Mouse (Mus musculus) small intestine, adult 2 months (tissue): ENCODE measurements around the gene Faf1. TPM values are rescaled to one million over a fixed set of nuclear protein-coding genes. Genes with fewer than 3 reads are reported as not detected.

Source experiments
- H3K27ac ChIP-seq: fragments of 200-500 bp; 2 replicates; pipeline ENCODE4 v1.5.1; 2012; ENCODE audit warnings: low read depth, low read length, control low read depth, inconsistent platforms; ENCODE audit not compliant: insufficient read depth
- H3K27me3 ChIP-seq: fragments of 200-500 bp; 2 replicates; pipeline ENCODE4 v1.6.1; 2012; ENCODE audit warnings: mild to moderate bottlenecking, moderate library complexity, low read length, inconsistent platforms; ENCODE audit not compliant: control insufficient read depth, insufficient read depth
- H3K36me3 ChIP-seq: fragments of 200-500 bp; 2 replicates; pipeline ENCODE4 v1.6.1; 2012; ENCODE audit warnings: mild to moderate bottlenecking, low read length, control low read depth, inconsistent platforms; ENCODE audit not compliant: control insufficient read depth, insufficient read depth
- H3K4me1 ChIP-seq: fragments of 200-500 bp; 2 replicates; pipeline ENCODE4 v1.6.1; 2012; ENCODE audit warnings: low read length, inconsistent platforms, mixed read lengths; ENCODE audit not compliant: control insufficient read depth, insufficient read depth, insufficient read length
- H3K4me3 ChIP-seq: fragments of 200-500 bp; 2 replicates; pipeline ENCODE4 v1.5.1; 2012; ENCODE audit warnings: low read depth, mild to moderate bottlenecking, control low read depth, inconsistent platforms, low read length, moderate library complexity
- CTCF ChIP-seq: fragments of 200-500 bp; IDR thresholded peaks from 2 replicates; pipeline ENCODE4 v1.5.1; 2012; ENCODE audit warnings: low read depth, mild to moderate bottlenecking, control low read depth, inconsistent platforms, low read length, moderate library complexity, mixed read lengths; ENCODE audit not compliant: insufficient replicate concordance, insufficient read length; ENCODE audit errors: extremely low read depth
- POLR2A ChIP-seq: fragments of 200-500 bp; IDR thresholded peaks from 2 replicates; pipeline ENCODE4 v1.6.1; 2012; ENCODE audit warnings: low read depth, mild to moderate bottlenecking, control low read depth, inconsistent platforms, low read length, moderate library complexity
- WGBS: fragments of 180-500 bp; shearing (Covaris S2); methylation state at CpG from one replicate; pipeline ENCODE4 v1.1.7; 2018; 5-methylcytosine and 5-hydroxymethylcytosine counted together
- polyA plus RNA-seq: library from polyadenylated mRNA; depleted of rRNA; stranded (reverse); fragments of >200 nt; gene quantifications from 2 replicates; pipeline ENCODE4 v1.2.3, GENCODE M21; 2012

The Faf1 gene
- polyA plus RNA-seq, 1 experiment: 7.4 TPM

- WGBS: 53% methylated on average over 1 of the region's 1 CpGs
- Histone ChIP-seq H3K27me3 (no peaks in the 10 kb centered on the region), H3K4me3 (no peak overlapping the region), H3K36me3 (no peaks in the 10 kb centered on the region), H3K4me1 (no peaks in the 10 kb centered on the region), H3K27ac (no peak overlapping the region)
- TF ChIP-seq CTCF (no peak), POLR2A (no peak)
Measured at GRCm38 (mm10) chr4:109769071-109769470, 92.7 kb downstream of the Faf1 start.

DNA sequence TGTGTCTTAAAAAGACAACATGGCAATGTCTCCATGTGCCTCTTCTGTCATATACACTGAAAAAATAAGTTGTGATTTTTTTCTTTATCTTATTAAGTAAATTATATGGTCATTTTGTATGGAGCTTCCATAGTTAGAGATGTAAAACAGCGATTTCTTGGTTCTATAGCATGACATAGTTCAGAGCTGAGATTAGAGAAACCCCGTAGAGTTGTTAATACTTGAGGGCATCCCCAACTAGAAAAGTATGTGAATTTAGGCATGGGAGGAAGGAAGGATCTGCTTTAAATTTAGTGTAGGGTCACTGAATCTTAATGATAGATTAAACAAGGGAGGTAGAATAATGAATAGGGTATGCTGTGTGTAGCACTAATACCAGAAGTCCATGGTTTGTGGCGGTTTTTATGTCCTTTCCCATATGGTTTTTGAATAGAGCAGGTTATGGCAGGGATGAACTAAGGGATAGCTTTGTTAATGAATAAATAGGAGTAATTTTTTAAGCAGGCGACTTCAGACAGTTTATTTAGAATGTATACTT is 106.3 kb downstream of the Faf1 start:
- no peaks in the 10 kb centered on the region for H3K36me3 ChIP-seq
- H3K4me3 ChIP-seq: no peak overlapping the region
- H3K4me1 ChIP-seq: no peaks in the 10 kb centered on the region
- no peak for TF ChIP-seq CTCF
- TF ChIP-seq POLR2A: no peak
- no peak overlapping the region for H3K27ac ChIP-seq
- WGBS: 94% methylated on average over 4 of the region's 4 CpGs
- H3K27me3 ChIP-seq: no peaks in the 10 kb centered on the region

- Histone ChIP-seq H3K4me1 (no peaks in the 10 kb centered on the region), H3K4me3 (no peak overlapping the region), H3K36me3 (no peaks in the 10 kb centered on the region), H3K27ac (no peak overlapping the region), H3K27me3 (no peaks in the 10 kb centered on the region)
- WGBS: 73% methylated on average over 4 of the region's 4 CpGs
- TF ChIP-seq CTCF: no peak
- TF ChIP-seq POLR2A: no peak
Measured at GRCm38 (mm10) chr4:109789347-109790001, 113.1 kb downstream of the Faf1 start.

GRCm38 (mm10) chr4:109792331-109792730 is 115.9 kb downstream of the Faf1 start:
- 91% methylated on average over 2 of the region's 2 CpGs for WGBS
- TF ChIP-seq POLR2A (no peak), CTCF (no peak)

DNA sequence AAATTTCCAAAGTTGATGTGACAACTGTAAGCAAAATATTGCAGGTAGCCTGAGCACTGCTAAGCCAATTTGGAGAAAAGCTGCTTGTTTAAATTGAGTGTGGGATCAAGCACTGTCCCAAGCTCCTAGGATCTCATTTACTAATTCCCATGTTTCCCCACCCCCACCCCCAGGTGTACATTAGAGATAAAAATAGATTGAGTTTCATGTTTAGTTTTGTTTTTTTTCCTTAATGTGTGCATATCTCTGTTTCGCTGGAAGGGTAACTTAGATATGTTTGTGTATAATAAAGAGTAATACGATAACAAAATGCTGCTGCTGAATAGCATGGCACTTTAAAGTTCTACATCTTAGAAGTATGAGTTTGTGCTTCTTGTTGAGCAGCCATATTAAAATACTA is 116.7 kb downstream of the Faf1 start:
- no peak for TF ChIP-seq CTCF
- no peak for TF ChIP-seq POLR2A
- H3K27ac ChIP-seq: no peak overlapping the region
- WGBS: 71% methylated on average over 2 of the region's 2 CpGs
- H3K27me3 ChIP-seq: no peaks in the 10 kb centered on the region
- no peaks in the 10 kb centered on the region for H3K4me1 ChIP-seq
- no peak overlapping the region for H3K4me3 ChIP-seq
- H3K36me3 ChIP-seq: 0 out of 2 replicates have a peak, but pooled peaks cover 4% of the 10 kb centered on the region

More at GRCm38 (mm10) chr4:109792331-109792730, 115.9 kb downstream of the Faf1 start:
- Histone ChIP-seq H3K27me3 (no peaks in the 10 kb centered on the region), H3K4me1 (no peaks in the 10 kb centered on the region), H3K4me3 (no peak overlapping the region), H3K36me3 (0 out of 2 replicates have a peak, but pooled peaks cover 4% of the 10 kb centered on the region), H3K27ac (no peak overlapping the region)

DNA sequence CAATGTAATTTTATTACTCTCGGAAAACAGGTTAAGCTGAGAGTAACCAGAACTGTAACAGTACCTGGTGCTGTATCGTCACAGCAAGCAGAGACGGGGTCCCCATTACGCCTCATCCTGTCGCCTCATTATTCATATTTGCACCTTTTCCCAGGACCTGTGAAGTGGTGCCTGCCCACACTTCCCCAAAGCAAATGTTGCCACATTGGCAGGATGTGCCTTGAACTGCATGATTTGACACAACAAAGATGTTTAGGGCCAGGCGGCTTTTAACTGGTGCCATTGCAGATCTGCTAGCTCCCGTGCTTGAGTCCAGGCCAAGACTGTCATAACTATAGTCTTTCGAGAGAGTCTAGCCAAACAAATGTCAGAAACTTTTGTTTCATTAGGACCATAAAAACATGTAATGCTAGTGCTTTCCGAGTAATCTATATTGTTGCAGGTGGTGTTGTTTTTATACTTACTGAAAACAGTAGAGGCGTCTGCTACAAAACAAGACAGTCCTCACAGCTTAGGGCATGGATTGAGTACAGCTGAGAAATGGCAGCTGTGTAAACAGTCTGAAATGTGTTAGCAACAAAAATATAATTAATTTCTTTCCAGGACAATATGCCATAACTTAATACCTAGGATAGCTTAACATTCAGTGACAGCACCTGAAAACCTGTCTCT is 121.3 kb downstream of the Faf1 start:
- Histone ChIP-seq H3K36me3 (0 out of 2 replicates have a peak, but pooled peaks cover 4% of the 10 kb centered on the region), H3K4me1 (no peaks in the 10 kb centered on the region), H3K27ac (no peak overlapping the region), H3K4me3 (no peak overlapping the region), H3K27me3 (no peaks in the 10 kb centered on the region)
- 77% methylated on average over 10 of the region's 10 CpGs for WGBS
- no peak for TF ChIP-seq POLR2A
- no peak for TF ChIP-seq CTCF

DNA sequence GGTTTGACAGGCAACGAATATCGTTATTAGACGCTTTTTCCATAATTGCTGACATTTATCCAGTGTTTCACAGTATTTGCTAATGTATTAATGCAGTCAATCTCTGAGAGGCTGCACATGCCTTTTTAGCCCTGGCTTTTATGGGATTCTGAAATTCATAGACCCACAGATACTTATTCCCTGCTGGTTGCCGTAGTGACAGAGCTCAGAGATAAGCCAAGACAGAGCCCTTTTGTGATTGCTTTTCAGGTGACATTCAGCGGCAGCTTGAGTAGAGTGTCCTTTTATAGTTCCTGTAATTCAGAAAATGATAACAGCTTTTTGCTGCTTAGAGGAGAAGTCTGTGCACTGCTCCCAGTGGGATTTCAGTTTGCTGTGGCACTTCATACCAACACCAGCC is 130.0 kb downstream of the Faf1 start:
- no peaks in the 10 kb centered on the region for H3K4me1 ChIP-seq
- WGBS: 36% methylated on average over 5 of the region's 5 CpGs
- no peak overlapping the region for H3K27ac ChIP-seq
- no peaks in the 10 kb centered on the region for H3K27me3 ChIP-seq
- H3K4me3 ChIP-seq: no peak overlapping the region
- TF ChIP-seq POLR2A: no peak
- TF ChIP-seq CTCF: no peak
- no peaks in the 10 kb centered on the region for H3K36me3 ChIP-seq
